Mouse (Mus musculus): ENCODE data around the gene Aoc2. TPM values are rescaled to one million over a fixed set of nuclear protein-coding genes. Genes with fewer than 3 reads are reported as not detected.

Aoc2 gene
- total RNA-seq (2021) (1 to 10 TPM; 1.6 to 2.2 TPM), polyA plus RNA-seq (2012; rRNA removed) (1.9 and 2.3 TPM in 2 replicates)
- long read RNA-seq, result 0 reads

GRCm38 (mm10) chr11:101324763-101325162 is at the start of gene Aoc2:
Gene Aoc2, plus strand, starts transcription at chr11:101325063.
- H3K4me3 ChIP-seq, result no peak within 1 kb of the TSS
- H3K4me1 ChIP-seq (ENCODE audit: control insufficient read depth, insufficient read depth, low read length), result peaks cover 4% of the 10 kb centered on the region
- 70% methylated on average over 5 of the region's 5 CpGs for WGBS
- intact Hi-C loops (cut with DNase I), result loop anchor here (10.0 kb wide), 1 partner anchor 230 kb away; the partner anchor contains the start of genes Brca1 and Nbr1
- H3K27me3 ChIP-seq (ENCODE audit: control insufficient read depth, insufficient read depth, low read length), result no peaks in the 10 kb centered on the region
- TF ChIP-seq POLR2A (IDR thresholded peaks at IDR 0.05; ENCODE audit: insufficient read depth, low read depth, low read length), result no peak
- TF ChIP-seq EP300 (IDR thresholded peaks at IDR 0.05; ENCODE audit: insufficient read depth, low read depth, low read length), result no peak
- no peak for TF ChIP-seq CTCF (IDR thresholded peaks at IDR 0.05)
- H3K36me3 ChIP-seq (ENCODE audit: control insufficient read depth, insufficient read depth, low read length), result no peaks in the 10 kb centered on the region
- no peak within 1 kb of the TSS for H3K27ac ChIP-seq
- H3K9ac ChIP-seq (ENCODE audit: low read depth, low read length), result no peak within 1 kb of the TSS
- DNase-seq, result no peak
- no peaks in the 10 kb centered on the region for H3K79me2 ChIP-seq (replicated peaks; ENCODE audit: control insufficient read depth, insufficient read depth, low read length)

- no peak for DNase-seq
- Histone ChIP-seq H3K4me3 (no peak overlapping the region), H3K9ac (ENCODE audit: low read depth, low read length) (no peak overlapping the region), H3K27ac (no peak overlapping the region), H3K27me3 (ENCODE audit: control insufficient read depth, insufficient read depth, low read length) (no peaks in the 10 kb centered on the region), H3K79me2 (replicated peaks; ENCODE audit: control insufficient read depth, insufficient read depth, low read length) (no peaks in the 10 kb centered on the region), H3K36me3 (ENCODE audit: control insufficient read depth, insufficient read depth, low read length) (no peaks in the 10 kb centered on the region; the same call in 1 of the 2 replicates), H3K4me1 (ENCODE audit: control insufficient read depth, insufficient read depth, low read length) (peaks cover 7% of the 10 kb centered on the region)
- 81% methylated on average over 4 of the region's 4 CpGs for WGBS
- intact Hi-C loops (cut with DNase I), result no loop called here
- TF ChIP-seq CTCF (IDR thresholded peaks at IDR 0.05), result no peak
- no peak for TF ChIP-seq EP300 (IDR thresholded peaks at IDR 0.05; ENCODE audit: insufficient read depth, low read depth, low read length)
- TF ChIP-seq POLR2A (IDR thresholded peaks at IDR 0.05; ENCODE audit: insufficient read depth, low read depth, low read length), result no peak
Observed at GRCm38 (mm10) chr11:101275309-101275708, 49.6 kb upstream of the Aoc2 start.

GRCm38 (mm10) chr11:101276319-101277070 is 48.4 kb upstream of the Aoc2 start:
- no peak overlapping the region for H3K4me3 ChIP-seq
- intact Hi-C loops (cut with DNase I), result loop anchor here (2.0 kb wide), 1 partner anchor 14 kb away; no protein-coding TSS in a partner anchor
- H3K36me3 ChIP-seq (ENCODE audit: control insufficient read depth, insufficient read depth, low read length), result no peaks in the 10 kb centered on the region; the same call in 1 of the 2 replicates
- H3K27me3 ChIP-seq (ENCODE audit: control insufficient read depth, insufficient read depth, low read length), result no peaks in the 10 kb centered on the region
- no peak overlapping the region for H3K27ac ChIP-seq
- TF ChIP-seq CTCF (IDR thresholded peaks at IDR 0.05), result no peak
- no peak for TF ChIP-seq EP300 (IDR thresholded peaks at IDR 0.05; ENCODE audit: insufficient read depth, low read depth, low read length)
- no peak for TF ChIP-seq POLR2A (IDR thresholded peaks at IDR 0.05; ENCODE audit: insufficient read depth, low read depth, low read length)
- DNase-seq, result no peak
- WGBS, result 47% methylated on average over 27 of the region's 27 CpGs
- H3K79me2 ChIP-seq (replicated peaks; ENCODE audit: control insufficient read depth, insufficient read depth, low read length), result no peaks in the 10 kb centered on the region
- no peak overlapping the region for H3K9ac ChIP-seq (ENCODE audit: low read depth, low read length)
- H3K4me1 ChIP-seq (ENCODE audit: control insufficient read depth, insufficient read depth, low read length), result peaks cover 7% of the 10 kb centered on the region

DNA sequence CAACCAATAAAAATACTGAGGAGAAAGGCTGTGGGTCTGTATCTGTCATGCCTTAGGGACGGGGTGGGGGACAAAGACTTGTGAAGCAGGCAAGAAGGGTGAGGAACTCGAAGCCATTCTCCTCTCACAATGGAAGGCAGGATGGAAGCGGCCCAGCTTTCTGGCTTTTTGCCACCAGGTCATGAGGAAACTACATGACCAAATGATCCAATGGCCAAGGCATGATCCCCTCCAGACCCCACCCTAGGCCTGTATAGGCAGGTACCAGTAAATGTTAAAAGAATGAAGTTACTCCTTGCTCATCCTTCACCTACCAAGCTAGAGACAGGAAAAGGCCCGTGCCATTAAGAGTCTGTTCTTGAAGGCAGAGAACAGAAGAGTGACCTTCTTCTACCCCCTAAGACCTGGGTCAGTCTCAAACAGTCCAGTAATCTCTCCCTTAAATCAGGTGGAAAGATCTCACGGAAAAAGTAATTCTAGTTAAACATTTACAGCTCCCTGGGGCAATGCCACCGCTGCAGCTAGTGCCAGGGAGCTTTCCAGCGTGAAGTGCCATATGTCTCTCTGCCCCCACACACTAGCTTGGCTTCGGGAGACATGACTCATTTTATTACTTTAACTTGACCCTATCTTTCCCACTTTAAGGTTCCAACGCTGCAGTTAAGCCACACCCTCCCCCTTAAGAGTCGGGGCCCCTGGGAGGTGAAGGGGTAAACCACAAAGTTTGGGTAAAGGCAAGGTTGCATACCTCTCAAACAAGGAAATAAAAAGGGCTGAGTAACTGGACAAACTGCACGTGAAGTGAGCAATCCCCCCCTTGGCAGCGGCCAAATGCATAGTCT is 47.3 kb upstream of the Aoc2 start:
- no peak for DNase-seq
- WGBS, result 48% methylated on average over 12 of the region's 12 CpGs

DNA sequence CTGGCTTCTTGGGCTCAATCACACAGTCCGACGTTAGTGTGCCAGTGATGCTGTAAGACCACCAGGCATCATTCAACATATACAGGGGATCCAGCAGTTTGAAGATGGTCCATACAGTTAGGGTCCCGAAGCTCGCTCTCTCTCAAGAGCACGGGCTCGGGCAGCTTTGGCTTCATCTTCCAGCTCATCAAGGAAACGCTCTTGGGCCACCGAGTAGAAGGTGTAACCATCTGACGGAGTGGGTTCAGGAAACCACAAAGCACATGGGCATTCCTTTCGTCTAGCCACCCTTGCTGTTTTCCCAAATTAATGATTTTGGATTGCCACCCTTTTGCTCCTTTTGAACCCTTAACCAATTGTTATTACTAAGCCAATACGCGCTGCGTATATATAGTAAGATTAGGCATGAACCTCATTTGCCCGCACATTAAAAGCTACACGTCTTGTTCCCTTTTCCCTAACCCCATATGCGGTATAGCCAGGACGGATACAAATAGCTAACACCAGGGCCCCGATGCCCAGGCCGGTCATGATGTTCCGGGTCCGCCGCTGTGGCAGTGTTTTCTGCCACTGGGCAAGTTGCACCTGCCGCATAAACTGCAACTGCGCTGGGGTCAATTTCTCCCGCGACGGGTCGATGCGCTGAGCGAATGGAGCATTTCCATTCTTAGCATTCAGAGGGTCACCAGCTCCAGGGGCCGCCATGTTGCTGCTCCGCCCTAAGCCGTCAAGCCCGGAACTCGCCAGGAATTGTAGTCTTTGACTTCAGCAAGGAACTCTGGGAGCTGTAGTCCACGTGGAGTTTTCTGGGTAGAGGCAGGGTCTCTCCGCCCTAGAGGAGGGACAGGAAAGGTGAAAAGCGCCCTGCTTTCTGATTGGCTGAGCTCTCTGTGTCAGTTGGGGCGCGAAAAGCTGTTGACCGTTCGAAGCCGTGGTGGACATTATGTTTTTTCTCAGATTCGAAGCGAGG is 46.4 kb upstream of the Aoc2 start, which contains the start of the genes Cntd1 and Coa3:
Gene Cntd1 (plus strand): TSS at position 790 of the 970 bp plus-strand sequence.
Gene Coa3 (minus strand): TSS at position 892 of the 970 bp plus-strand sequence.
- peak; percentile 90 for TF ChIP-seq POLR2A (IDR thresholded peaks at IDR 0.05; ENCODE audit: insufficient read depth, low read depth, low read length)
- TF ChIP-seq EP300 (IDR thresholded peaks at IDR 0.05; ENCODE audit: insufficient read depth, low read depth, low read length), result no peak
- peak; percentile 39 for TF ChIP-seq CTCF (IDR thresholded peaks at IDR 0.05)
- peaks cover 7% of the 10 kb centered on the region for H3K4me1 ChIP-seq (ENCODE audit: control insufficient read depth, insufficient read depth, low read length)
- no peaks in the 10 kb centered on the region; the same call in 1 of the 2 replicates for H3K36me3 ChIP-seq (ENCODE audit: control insufficient read depth, insufficient read depth, low read length)
- intact Hi-C loops (cut with DNase I), result loop anchor here (2.0 kb wide), 1 partner anchor 26 kb away; the partner anchor contains the start of gene Vps25
- H3K79me2 ChIP-seq (replicated peaks; ENCODE audit: control insufficient read depth, insufficient read depth, low read length), result no peaks in the 10 kb centered on the region
- H3K9ac ChIP-seq (ENCODE audit: low read depth, low read length), result peak within 1 kb of the TSS; percentile 71
- peak within 1 kb of the TSS; percentile 93 for H3K4me3 ChIP-seq
- peak; percentile 83 to 89 for DNase-seq
- 8% methylated on average over 45 of the region's 45 CpGs for WGBS
- H3K27me3 ChIP-seq (ENCODE audit: control insufficient read depth, insufficient read depth, low read length), result no peaks in the 10 kb centered on the region
- H3K27ac ChIP-seq, result peak within 1 kb of the TSS; percentile 87

More for the DNA sequence above, 47.3 kb upstream of the Aoc2 start:
- intact Hi-C loops (cut with DNase I), result loop anchor here (2.0 kb wide), 2 partner anchors 15 to 25 kb away; partner anchors contain the start of gene Vps25
- Histone ChIP-seq H3K36me3 (ENCODE audit: control insufficient read depth, insufficient read depth, low read length) (no peaks in the 10 kb centered on the region; the same call in 1 of the 2 replicates), H3K9ac (ENCODE audit: low read depth, low read length) (no peak overlapping the region), H3K27ac (no peak overlapping the region), H3K79me2 (replicated peaks; ENCODE audit: control insufficient read depth, insufficient read depth, low read length) (no peaks in the 10 kb centered on the region), H3K27me3 (ENCODE audit: control insufficient read depth, insufficient read depth, low read length) (no peaks in the 10 kb centered on the region), H3K4me1 (ENCODE audit: control insufficient read depth, insufficient read depth, low read length) (peaks cover 7% of the 10 kb centered on the region), H3K4me3 (peak overlapping the region; percentile 93)
- TF ChIP-seq EP300 (IDR thresholded peaks at IDR 0.05; ENCODE audit: insufficient read depth, low read depth, low read length) (no peak), POLR2A (IDR thresholded peaks at IDR 0.05; ENCODE audit: insufficient read depth, low read depth, low read length) (no peak)

All from heart, adult 2 months (tissue).